Mouse (Mus musculus) erythroblast, adult 5-6 weeks (primary cell): ENCODE data around the gene Serinc2. TPM values are rescaled to one million over a fixed set of nuclear protein-coding genes. Genes with fewer than 3 reads are reported as not detected.

Experiments
- ATAC-seq: replicated peaks from 2 replicates; pipeline ENCODE4 v1.8.0; 2016; ENCODE audit warnings: moderate number of reproducible peaks, mild to moderate bottlenecking, moderate TSS enrichment, inconsistent platforms; ENCODE audit not compliant: poor library complexity, low FRiP score, severe bottlenecking
- total RNA-seq, 2 experiments: library from RNA; stranded (forward) in 1 of 2; stranded (reverse) in 1 of 2; fragments of 150-400 nt in 1 of 2; fragments of 200-764, 138-1000 nt in 1 of 2; gene quantifications; 2 replicates each; pipeline versions ENCODE4 v1.2.3 to v1.2.4; 2015 to 2017; ENCODE audit warnings: low replicate concordance in 2 of 2

The Serinc2 gene
- total RNA-seq, 2 experiments from 2014 or later = 1.3 TPM; not detected in 1

DNA sequence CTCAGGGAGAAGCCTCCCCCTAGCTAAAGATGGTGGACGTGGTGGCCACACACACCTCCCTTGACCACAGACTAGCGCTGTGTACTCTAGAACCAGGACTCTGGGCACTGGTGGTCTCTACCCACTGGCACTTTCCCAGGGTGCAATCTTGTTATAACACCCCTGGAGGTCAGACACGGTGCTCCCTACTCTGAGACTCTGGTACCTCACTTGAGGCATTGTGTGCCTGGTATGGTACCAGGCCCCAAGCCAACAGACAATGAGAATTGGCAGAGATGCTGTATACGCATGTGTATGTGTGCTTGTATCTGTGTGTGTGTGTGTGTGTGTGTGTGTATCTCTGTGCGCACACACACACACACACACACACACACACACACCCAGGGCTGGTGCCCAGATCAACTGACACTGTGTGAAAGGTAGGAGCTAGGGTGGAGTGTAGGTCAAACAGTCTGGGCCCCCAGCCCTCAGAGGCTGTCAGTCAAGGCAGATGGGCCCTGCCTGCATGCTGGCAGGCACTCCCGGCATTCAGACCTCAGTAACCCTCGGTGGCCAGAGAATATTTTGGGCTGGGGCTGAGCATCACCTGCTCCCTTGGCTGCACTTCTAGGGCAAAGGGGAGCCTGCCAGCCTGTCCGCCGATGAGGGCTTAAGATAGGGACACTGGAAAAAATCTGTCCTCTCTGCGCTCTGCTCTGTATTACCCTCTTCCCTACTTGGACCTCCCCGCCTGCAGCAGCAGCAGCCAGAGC is 20.0 kb upstream of the Serinc2 start:
- no peak for ATAC-seq

DNA sequence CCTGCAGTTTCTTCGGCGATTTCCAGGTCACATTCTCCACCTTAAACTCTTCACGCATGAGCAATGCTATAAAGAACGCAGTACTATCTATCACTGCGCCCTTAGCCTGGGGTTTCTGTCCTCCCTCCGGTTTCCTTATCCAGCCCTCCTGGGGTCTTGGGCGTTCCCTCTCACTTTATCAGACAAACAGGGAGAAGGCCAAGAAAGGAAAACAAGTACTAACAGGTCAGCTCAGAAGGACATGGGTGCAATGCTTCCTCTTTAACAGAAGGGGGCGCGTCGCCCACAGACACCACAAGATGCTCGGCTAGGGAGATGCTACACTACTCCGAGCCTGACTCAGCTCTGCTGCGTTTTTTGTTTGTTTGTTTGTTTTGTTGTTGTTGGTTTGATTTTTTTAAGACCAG is 18.1 kb upstream of the Serinc2 start:
- ATAC-seq = peak; percentile 60

DNA sequence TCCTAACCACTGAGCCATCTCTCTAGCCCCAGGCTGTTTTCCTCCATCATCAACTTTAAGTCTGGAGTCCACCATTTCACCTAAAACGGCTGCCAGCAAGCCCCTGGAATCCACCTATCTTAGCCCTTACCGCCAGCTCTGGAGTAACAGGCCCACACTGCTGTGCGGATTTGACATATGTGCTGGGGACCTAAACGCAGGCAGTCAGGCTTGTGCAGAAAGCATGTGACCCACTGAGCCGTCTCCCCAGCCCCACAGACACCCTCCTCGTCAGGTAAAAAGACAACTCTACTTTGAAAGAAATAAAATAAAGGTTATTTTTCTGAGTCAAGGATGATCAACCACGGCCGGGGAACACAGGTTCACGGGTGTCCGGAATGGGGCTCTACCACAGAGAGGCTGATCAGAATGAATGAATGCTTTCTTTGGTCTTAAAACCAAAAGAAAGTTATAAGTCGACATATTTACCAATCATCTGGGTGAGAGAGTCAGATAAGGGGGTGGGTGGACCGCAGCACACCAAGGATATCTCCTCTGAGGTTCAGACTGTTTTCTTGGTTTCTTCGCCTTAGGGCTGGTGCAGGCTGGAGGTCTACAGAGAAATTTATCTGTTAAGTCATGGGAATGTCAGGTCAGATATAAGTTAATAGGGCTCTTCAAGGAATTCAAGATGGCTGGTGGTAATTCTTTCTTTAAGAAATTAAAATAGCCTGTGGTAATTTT is 17.4 kb upstream of the Serinc2 start:
- ATAC-seq = peak; percentile 59

GRCm38 (mm10) chr4:130295047-130295745 is 16.2 kb upstream of the Serinc2 start:
- peak; percentile 54 for ATAC-seq

GRCm38 (mm10) chr4:130294513-130294912 is 15.5 kb upstream of the Serinc2 start:
- ATAC-seq = peak; percentile 29

GRCm38 (mm10) chr4:130292271-130292670 is 13.3 kb upstream of the Serinc2 start:
- ATAC-seq = peak; percentile 48

- ATAC-seq = no peak
Measured at GRCm38 (mm10) chr4:130289824-130290223, 10.8 kb upstream of the Serinc2 start.

GRCm38 (mm10) chr4:130286531-130286930 is 7.5 kb upstream of the Serinc2 start:
- no peak for ATAC-seq

DNA sequence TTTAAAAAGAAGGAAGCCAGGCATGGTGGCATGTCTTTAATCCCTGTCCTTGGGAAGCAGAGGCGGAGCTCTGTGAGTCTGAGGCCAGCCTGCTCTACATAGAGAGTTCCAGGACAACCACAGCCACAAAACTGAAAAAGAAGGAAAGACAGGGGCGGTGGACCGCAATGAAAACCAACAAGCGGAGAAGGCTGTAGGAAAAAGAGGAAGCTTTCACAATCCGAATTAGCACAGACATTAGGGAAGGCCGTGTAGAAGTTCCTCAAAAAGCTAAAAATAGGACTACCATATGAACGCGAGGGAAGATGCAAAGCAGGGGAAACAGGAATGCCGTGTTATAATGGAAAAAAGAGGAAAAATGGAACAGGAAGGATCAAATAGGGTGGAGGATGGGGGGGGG is 4.8 kb upstream of the Serinc2 start:
- no peak for ATAC-seq

DNA sequence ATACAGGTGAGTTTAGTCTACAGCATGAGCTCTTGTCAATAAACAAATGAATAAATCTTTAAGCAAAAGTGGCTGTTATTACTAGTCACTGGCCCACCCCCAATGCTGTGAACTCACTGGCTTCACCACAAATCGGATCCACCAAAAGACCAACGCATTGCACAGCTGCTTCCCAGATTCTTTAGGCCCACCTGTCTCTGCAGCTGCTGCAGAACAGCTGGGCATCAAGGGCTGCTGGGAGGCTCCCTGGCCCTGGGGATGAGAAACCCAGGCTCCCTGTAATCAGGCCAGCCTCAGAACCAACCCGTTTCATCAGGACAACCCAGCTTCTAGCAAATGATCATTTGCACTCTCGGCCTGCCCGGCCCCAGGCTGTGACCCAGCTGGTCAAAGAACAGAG is 3.9 kb upstream of the Serinc2 start:
- no peak for ATAC-seq

- ATAC-seq = no peak
Measured at GRCm38 (mm10) chr4:130276573-130277176, 2.3 kb downstream of the Serinc2 start.

GRCm38 (mm10) chr4:130275823-130276105 is 3.2 kb downstream of the Serinc2 start:
- ATAC-seq = no peak

DNA sequence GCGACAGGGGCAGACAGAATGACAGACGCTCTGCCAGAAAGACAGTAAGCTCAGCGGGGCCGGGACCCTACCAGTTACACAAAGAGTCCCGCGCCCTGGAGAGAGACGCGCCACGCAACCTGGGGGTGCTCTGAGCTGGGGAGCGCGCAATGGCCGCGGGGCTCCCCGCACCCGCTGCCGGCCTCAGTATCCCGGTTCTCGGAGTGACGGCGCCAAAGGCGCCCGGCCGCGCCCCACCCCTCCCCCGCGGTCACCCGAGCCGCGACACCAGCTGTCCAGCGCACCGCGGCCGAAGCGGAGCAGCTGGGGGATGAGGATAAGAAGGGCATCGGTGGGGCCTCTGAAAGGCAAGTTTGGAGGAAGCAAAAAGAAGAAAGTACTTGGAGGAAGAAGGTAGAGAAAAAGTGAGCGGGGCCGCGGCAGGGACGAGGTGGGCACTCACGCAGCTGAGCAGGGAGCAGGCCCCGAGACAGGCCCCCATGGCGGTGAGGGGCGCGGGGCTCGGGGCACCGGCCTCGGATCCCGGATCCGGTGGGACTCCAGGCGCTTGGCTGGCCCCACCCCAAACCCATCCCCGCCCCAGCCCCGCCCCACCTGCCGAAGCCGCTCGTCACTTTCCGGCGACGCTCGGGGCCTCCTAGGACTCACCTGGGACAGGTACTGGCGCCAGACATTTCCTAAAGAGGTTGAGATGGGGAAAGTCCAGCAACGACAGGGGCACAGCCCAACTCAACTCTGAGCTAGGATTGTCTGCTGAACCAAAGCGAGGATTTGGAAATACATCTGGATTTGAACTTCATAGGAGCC is 3.8 kb downstream of the Serinc2 start:
- ATAC-seq = no peak

DNA sequence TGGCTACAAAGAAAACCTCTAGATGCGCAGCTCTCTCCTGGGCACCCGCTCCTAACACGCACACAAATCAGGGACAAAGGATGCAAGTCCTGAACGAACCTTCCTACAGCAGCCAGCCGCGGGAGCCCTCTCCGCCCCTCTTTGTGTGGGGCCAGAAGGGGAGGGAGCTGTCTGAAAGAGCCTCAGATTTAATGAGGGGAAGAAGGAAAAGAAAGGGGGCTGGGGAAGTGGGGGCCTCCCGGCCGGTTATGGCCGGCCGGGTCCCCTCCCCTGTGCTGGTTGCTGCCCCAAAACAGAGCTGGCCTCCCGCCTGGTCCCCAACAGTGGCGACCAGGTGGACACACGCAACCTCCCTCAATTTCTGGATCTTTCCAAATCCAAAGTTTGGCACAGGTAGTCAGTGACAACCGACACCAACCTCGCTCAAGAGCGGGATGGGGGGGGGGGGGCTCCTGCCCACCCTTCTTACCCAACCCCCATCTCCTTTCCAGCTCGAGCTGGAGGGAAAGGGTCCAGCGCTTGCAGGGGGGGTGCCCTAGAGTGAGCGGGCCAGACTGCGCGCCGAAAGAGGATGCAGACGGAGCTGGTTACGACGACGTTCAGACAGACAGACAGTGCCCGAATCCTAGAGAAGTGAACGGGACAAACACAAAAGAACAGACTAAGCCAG is 4.5 kb downstream of the Serinc2 start:
- ATAC-seq = no peak

GRCm38 (mm10) chr4:130273698-130274345 is 5.2 kb downstream of the Serinc2 start:
- ATAC-seq = no peak

- no peak for ATAC-seq
Measured at GRCm38 (mm10) chr4:130270611-130271347, 8.2 kb downstream of the Serinc2 start.

DNA sequence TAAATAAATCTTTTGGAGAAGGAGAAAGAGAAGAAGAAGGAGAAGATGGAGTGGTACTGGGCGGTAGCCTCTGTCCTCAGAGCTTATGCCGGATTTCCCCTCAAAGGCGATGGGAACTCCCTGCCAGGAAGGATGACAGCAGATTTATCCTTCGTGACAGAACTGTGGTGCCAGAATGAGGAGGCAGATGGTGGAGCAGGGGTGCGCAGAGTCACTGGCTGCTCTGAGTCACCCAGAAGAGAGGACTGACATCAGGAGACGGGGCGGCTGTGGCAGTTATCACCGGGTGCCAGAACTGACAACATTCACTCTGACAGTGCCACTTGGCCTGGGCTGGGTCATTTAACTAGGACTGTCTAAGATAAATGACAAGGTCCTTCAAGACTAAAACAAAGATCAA is 8.9 kb downstream of the Serinc2 start:
- ATAC-seq = 0 out of 2 replicates have a peak, but pooled peaks have one; percentile 47

DNA sequence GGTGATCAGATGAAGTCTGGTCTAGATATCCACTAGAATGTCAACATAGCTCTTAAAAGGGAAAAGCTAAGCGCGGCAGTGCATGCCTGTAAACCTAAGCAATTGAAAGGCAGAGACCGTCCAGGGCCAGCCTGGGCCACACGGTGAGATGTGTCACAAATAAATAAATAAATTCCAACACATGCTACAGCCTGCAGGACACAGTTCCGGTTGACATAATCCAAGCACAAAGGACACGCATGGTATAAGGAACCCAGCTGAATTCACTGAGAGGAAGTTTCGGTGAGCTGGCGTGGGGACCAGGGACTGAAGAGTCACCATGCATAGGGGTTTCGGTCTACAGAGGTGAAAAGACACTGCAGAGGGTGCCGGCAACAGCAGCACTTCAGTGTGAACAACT is 10.3 kb downstream of the Serinc2 start:
- ATAC-seq = no peak
